Mouse (Mus musculus) CH12.LX (cell line): ENCODE measurements around the gene Avpi1. TPM values are rescaled to one million over a fixed set of nuclear protein-coding genes. Genes with fewer than 3 reads are reported as not detected.

Experiments
- DNase-seq: peaks from one replicate; pipeline ENCODE4 v3.0.0-alpha.2; 2013; ENCODE audit errors: extremely low read depth
- H3K27ac ChIP-seq: 2 replicates; pipeline ENCODE4 v1.5.1; 2012; ENCODE audit warnings: low read depth, mild to moderate bottlenecking, control low read depth, moderate library complexity; ENCODE audit not compliant: insufficient read depth
- H3K27me3 ChIP-seq: replicated peaks from 2 replicates; pipeline ENCODE3; 2012; ENCODE audit warnings: inconsistent platforms
- H3K36me3 ChIP-seq, 2 experiments: replicated peaks in 1 of 2; 2 replicates each; pipeline versions ENCODE3 to v1.6.1; 2012; ENCODE audit warnings: inconsistent platforms in 1 of 2, low read length in 1 of 2, mild to moderate bottlenecking in 1 of 2, mixed read lengths in 1 of 2, moderate library complexity in 1 of 2; ENCODE audit not compliant: control insufficient read depth in 1 of 2, insufficient read depth in 1 of 2
- H3K4me1 ChIP-seq, 2 experiments: 2 replicates each; pipeline ENCODE4 v1.6.1; 2012; ENCODE audit warnings: inconsistent platforms in 1 of 2, moderate library complexity in 1 of 2; ENCODE audit not compliant: insufficient read depth in 2 of 2, control insufficient read depth in 1 of 2
- H3K4me2 ChIP-seq: 2 replicates; pipeline ENCODE4 v1.6.1; 2012; ENCODE audit warnings: low read depth, mild to moderate bottlenecking, control low read depth; ENCODE audit not compliant: poor library complexity, insufficient read depth, severe bottlenecking
- H3K4me3 ChIP-seq, 3 experiments: fragments of 150-350 bp in 1 of 3; sonication (generic) in 1 of 3; replicated peaks in 1 of 3; 2 replicates each; pipeline versions ENCODE3 to v1.5.1; 2011 to 2012; ENCODE audit warnings: low read depth in 2 of 3, low read length in 2 of 3, mild to moderate bottlenecking in 2 of 3, moderate library complexity in 2 of 3, control low read depth in 1 of 3, improper control_type of control experiment in 1 of 3, inconsistent platforms in 1 of 3, mixed read lengths in 1 of 3; ENCODE audit not compliant: poor library complexity in 1 of 3
- H3K79me2 ChIP-seq: replicated peaks from 2 replicates; pipeline ENCODE4 v1.6.1; 2012; ENCODE audit warnings: mild to moderate bottlenecking, moderate library complexity; ENCODE audit not compliant: control insufficient read depth, poor library complexity, insufficient read depth, severe bottlenecking; ENCODE audit errors: extremely low read depth
- H3K9ac ChIP-seq: 2 replicates; pipeline ENCODE4 v1.6.1; 2012; ENCODE audit warnings: low read depth, mild to moderate bottlenecking, control low read depth, moderate library complexity; ENCODE audit not compliant: insufficient read depth
- H3K9me3 ChIP-seq: replicated peaks from 2 replicates; pipeline ENCODE3; 2012; ENCODE audit warnings: low read length, inconsistent platforms, mixed read lengths
- BHLHE40 ChIP-seq: IDR thresholded peaks from 2 replicates; pipeline ENCODE4 v1.6.1; 2011; ENCODE audit warnings: mild to moderate bottlenecking, low read depth, low read length, improper control_type of control experiment
- CHD1 ChIP-seq: IDR thresholded peaks from 2 replicates; pipeline ENCODE4 v1.6.1; 2012; ENCODE audit warnings: low read depth, low read length, improper control_type of control experiment, inconsistent platforms
- CHD2 ChIP-seq: IDR thresholded peaks from 2 replicates; pipeline ENCODE4 v1.6.1; 2011; ENCODE audit warnings: low read length, improper control_type of control experiment
- E2F4 ChIP-seq: IDR thresholded peaks from 2 replicates; pipeline ENCODE4 v1.6.1; 2011; ENCODE audit warnings: low read depth, low read length, improper control_type of control experiment; ENCODE audit not compliant: insufficient replicate concordance
- ELF1 ChIP-seq: IDR thresholded peaks from 2 replicates; pipeline ENCODE4 v1.6.1; 2014; ENCODE audit warnings: low read depth, mild to moderate bottlenecking, inconsistent platforms, low read length, improper control_type of control experiment
- EP300 ChIP-seq: IDR thresholded peaks from 2 replicates; pipeline ENCODE4 v1.6.1; 2011; ENCODE audit warnings: low read length, improper control_type of control experiment
- ETS1 ChIP-seq: conservative IDR thresholded peaks from 2 replicates; pipeline ENCODE4 v1.6.1; 2012; ENCODE audit warnings: low read depth, mild to moderate bottlenecking, inconsistent platforms, low read length, improper control_type of control experiment, moderate library complexity
- HCFC1 ChIP-seq: IDR thresholded peaks from 2 replicates; pipeline ENCODE4 v1.6.1; 2012; ENCODE audit warnings: low read depth, mild to moderate bottlenecking, inconsistent platforms, low read length, improper control_type of control experiment
- IRF4 ChIP-seq: IDR thresholded peaks from 2 replicates; pipeline ENCODE4 v1.6.1; 2014; ENCODE audit warnings: low read depth, mild to moderate bottlenecking, inconsistent platforms, low read length, improper control_type of control experiment
- JUN ChIP-seq: IDR thresholded peaks from 2 replicates; pipeline ENCODE4 v1.6.1; 2011; ENCODE audit warnings: low read depth, mild to moderate bottlenecking, low read length, improper control_type of control experiment, moderate library complexity; ENCODE audit not compliant: insufficient read depth
- JUND ChIP-seq: conservative IDR thresholded peaks from 2 replicates; pipeline ENCODE4 v1.6.1; 2011; ENCODE audit warnings: low read depth, low read length, improper control_type of control experiment
- KAT2A ChIP-seq: IDR thresholded peaks from 2 replicates; pipeline ENCODE4 v1.6.1; 2012; ENCODE audit warnings: low read length, improper control_type of control experiment, inconsistent platforms; ENCODE audit not compliant: insufficient replicate concordance
- MAX ChIP-seq: IDR thresholded peaks from 2 replicates; pipeline ENCODE4 v1.6.1; 2011; ENCODE audit warnings: low read length, improper control_type of control experiment
- MEF2A ChIP-seq: IDR thresholded peaks from 2 replicates; pipeline ENCODE4 v1.6.1; 2014; ENCODE audit warnings: low read depth, mild to moderate bottlenecking, inconsistent platforms, low read length, improper control_type of control experiment, borderline replicate concordance
- MXI1 ChIP-seq: IDR thresholded peaks from 2 replicates; pipeline ENCODE4 v1.6.1; 2011; ENCODE audit warnings: mild to moderate bottlenecking, low read depth, low read length, improper control_type of control experiment
- MYC ChIP-seq: IDR thresholded peaks from 2 replicates; pipeline ENCODE4 v1.6.1; 2011; ENCODE audit warnings: low read depth, mild to moderate bottlenecking, improper control_type of control experiment, low read length
- NELFE ChIP-seq: IDR thresholded peaks from 2 replicates; pipeline ENCODE4 v1.6.1; 2011; ENCODE audit warnings: low read depth, low read length, improper control_type of control experiment
- NRF1 ChIP-seq: IDR thresholded peaks from 2 replicates; pipeline ENCODE4 v1.6.1; 2014; ENCODE audit warnings: low read depth, mild to moderate bottlenecking, inconsistent platforms, low read length, improper control_type of control experiment, moderate library complexity
- POLR2A ChIP-seq: IDR thresholded peaks from 2 replicates; pipeline ENCODE4 v1.6.1; 2011; ENCODE audit warnings: low read depth, mild to moderate bottlenecking, improper control_type of control experiment, low read length
- POLR2AphosphoS2 ChIP-seq: IDR thresholded peaks from 2 replicates; pipeline ENCODE4 v1.6.1; 2011; ENCODE audit warnings: low read depth, low read length, improper control_type of control experiment
- SIN3A ChIP-seq: IDR thresholded peaks from 2 replicates; pipeline ENCODE4 v1.6.1; 2012; ENCODE audit warnings: low read length, improper control_type of control experiment, inconsistent platforms
- TBP ChIP-seq: conservative IDR thresholded peaks from 2 replicates; pipeline ENCODE4 v1.6.1; 2011; ENCODE audit warnings: low read depth, low read length, improper control_type of control experiment
- TCF12 ChIP-seq: IDR thresholded peaks from 2 replicates; pipeline ENCODE4 v1.6.1; 2014; ENCODE audit warnings: low read depth, mild to moderate bottlenecking, inconsistent platforms, low read length, improper control_type of control experiment
- USF1 ChIP-seq: IDR thresholded peaks from 2 replicates; pipeline ENCODE4 v1.6.1; 2014; ENCODE audit warnings: low read depth, mild to moderate bottlenecking, inconsistent platforms, low read length, improper control_type of control experiment
- ZC3H11A ChIP-seq: IDR thresholded peaks from 2 replicates; pipeline ENCODE4 v1.6.1; 2012; ENCODE audit warnings: low read depth, mild to moderate bottlenecking, inconsistent platforms, low read length, improper control_type of control experiment
- ZKSCAN1 ChIP-seq: IDR thresholded peaks from 2 replicates; pipeline ENCODE4 v1.6.1; 2012; ENCODE audit warnings: low read depth, inconsistent platforms, low read length, improper control_type of control experiment, borderline replicate concordance
- ZMIZ1 ChIP-seq: IDR thresholded peaks from 2 replicates; pipeline ENCODE4 v1.6.1; 2012; ENCODE audit warnings: low read depth, mild to moderate bottlenecking, inconsistent platforms, low read length, improper control_type of control experiment
- dilution Hi-C: fragments of 300-500 bp; cut with MboI; formaldehyde crosslinking; loops from 2 replicates; pipeline ENCODE4 v1.14.3; 2020; ENCODE audit warnings: low sequenced_read_pairs; ENCODE audit not compliant: extremely low pct_unique_long_range_greater_than_20kb, extremely low pct_ligation_motif_present
- in situ Hi-C: fragments of 300-500 bp; cut with MboI; formaldehyde crosslinking; loops from 3 replicates; pipeline ENCODE4 v1.14.3; 2019; ENCODE audit warnings: low sequenced_read_pairs, low pct_ligation_motif_present, low pct_unique_long_range_greater_than_20kb, mixed read lengths
- polyA plus RNA-seq: library from polyadenylated mRNA; unstranded; fragments of >175 nt; gene quantifications from 2 replicates; pipeline ENCODE4 v1.2.1, GENCODE M21; 2012; ENCODE audit warnings: low read depth; ENCODE audit not compliant: insufficient read length
- total RNA-seq, 2 experiments: library from RNA; depleted of rRNA; stranded (reverse); fragments of 300-350 nt in 1 of 2; fragments of >200 nt in 1 of 2; gene quantifications; 2 replicates each; pipeline ENCODE4 v1.2.3; 2012 to 2014

The Avpi1 gene
- total and polyA plus RNA-seq, 3 experiments = 5.9 to 9.3 (median 9.0) TPM

DNA sequence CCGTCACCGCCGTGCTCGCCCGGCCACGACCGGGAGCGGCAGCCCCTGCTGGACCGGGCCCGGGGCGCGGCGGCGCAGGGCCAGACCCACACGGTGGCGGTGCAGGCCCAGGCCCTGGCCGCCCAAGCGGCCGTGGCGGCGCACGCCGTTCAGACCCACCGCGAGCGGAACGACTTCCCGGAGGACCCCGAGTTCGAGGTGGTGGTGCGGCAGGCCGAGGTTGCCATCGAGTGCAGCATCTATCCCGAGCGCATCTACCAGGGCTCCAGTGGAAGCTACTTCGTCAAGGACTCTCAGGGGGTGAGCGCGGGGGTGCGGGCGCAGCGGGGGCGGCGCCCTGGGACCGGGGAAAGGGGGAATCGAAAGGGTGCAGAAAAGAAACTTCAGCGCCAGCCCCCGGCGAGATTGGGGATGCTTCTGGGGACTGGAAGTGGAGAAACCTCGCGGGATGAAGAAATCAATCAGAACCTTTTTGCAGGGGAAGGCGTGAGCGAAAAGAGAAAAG, 38.2 kb downstream of the Avpi1 start:
- H3K9me3 ChIP-seq = no peaks in the 10 kb centered on the region
- H3K79me2 ChIP-seq = peaks cover 9% of the 10 kb centered on the region
- DNase-seq = peak; percentile 80
- H3K27me3 ChIP-seq = no peaks in the 10 kb centered on the region
- peaks cover 2 to 26% of the 10 kb centered on the region in 2 experiments; a peak in 2 of 4 replicates for H3K4me1 ChIP-seq
- 0 out of 2 replicates have a peak, but pooled peaks have one; percentile 33 for TF ChIP-seq CHD2
- 0 out of 2 replicates have a peak, but pooled peaks have one; percentile 17 for TF ChIP-seq EP300
- peak; percentile 14 for TF ChIP-seq MXI1
- no peak for TF ChIP-seq ZMIZ1
- peak overlapping the region; percentile 73 to 96 (median 84) for H3K4me3 ChIP-seq
- dilution Hi-C loops (no loop called here), in situ Hi-C loops (no loop called here)
- peak overlapping the region; percentile 61 for H3K27ac ChIP-seq
- peak overlapping the region; percentile 73 for H3K9ac ChIP-seq
- peaks cover 7 to 29% of the 10 kb centered on the region in 2 experiments for H3K36me3 ChIP-seq
- H3K4me2 ChIP-seq = peak overlapping the region; percentile 87

DNA sequence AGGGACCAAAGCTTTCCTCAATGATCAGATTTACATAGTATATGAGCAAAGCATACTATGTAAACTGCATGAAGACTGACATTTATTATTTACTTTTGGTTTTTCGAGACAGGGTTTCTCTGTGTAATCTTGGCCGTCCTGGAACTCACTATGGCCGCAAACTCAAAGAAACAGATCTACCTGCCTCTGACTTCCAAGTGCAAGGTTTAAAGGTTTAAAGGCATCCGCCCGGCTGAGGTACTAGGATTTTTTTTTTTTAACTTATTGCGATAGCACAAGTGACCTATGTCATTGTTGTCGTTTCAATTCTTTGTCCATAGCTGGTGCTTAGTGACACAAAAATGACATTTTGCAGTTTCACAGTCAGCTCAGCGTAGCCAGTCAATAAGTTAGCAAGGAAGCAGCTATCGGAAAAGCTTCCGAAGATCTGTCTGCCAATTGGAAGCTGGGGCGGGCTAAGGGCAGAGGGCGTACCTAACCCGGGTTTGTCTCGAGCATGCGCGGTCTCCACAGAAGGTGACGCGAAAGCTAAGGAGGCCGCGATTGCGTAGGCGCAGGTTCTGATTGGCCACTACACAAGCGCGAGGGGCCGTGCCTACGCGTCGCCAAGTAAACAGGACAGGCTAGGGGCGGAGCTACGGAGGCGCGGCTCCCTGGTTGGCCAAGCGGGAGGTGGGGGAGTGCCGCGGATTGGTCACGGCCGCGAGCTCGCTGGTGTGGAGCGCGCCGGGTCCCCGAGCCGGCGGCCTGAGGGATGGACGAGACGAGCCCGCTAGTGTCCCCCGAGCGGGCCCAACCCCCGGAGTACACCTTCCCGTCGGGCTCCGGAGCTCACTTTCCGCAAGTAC, 38.9 kb downstream of the Avpi1 start, which contains the start of gene Pi4k2a:
Gene Pi4k2a (plus strand): TSS at position 723 of the 848 bp plus-strand sequence.
- in situ Hi-C loops = no loop called here
- Histone ChIP-seq H3K36me3 (peaks cover 7 to 24% of the 10 kb centered on the region in 2 experiments), H3K4me2 (peak within 1 kb of the TSS; percentile 87), H3K9ac (peak within 1 kb of the TSS; percentile 73), H3K4me3 (peak within 1 kb of the TSS; percentile 73 to 96 (median 84)), H3K9me3 (no peaks in the 10 kb centered on the region), H3K79me2 (peaks cover 9% of the 10 kb centered on the region), H3K27me3 (no peaks in the 10 kb centered on the region), H3K4me1 (peaks cover 2 to 26% of the 10 kb centered on the region in 2 experiments; a peak in 2 of 4 replicates), H3K27ac (peak within 1 kb of the TSS; percentile 93)
- DNase-seq = peak; percentile 100
- TF ChIP-seq MXI1 (peak; percentile 70; the same call in 1 of the 2 replicates), MEF2A (peak; percentile 38; the same call in 1 of the 2 replicates), NRF1 (peak; percentile 96), HCFC1 (peak; percentile 68), POLR2A (peak; percentile 78), JUND (no peak), MAX (peak; percentile 47; the same call in 1 of the 2 replicates), ELF1 (peak; percentile 72), SIN3A (peak; percentile 89), POLR2AphosphoS2 (peak; percentile 61; the same call in 1 of the 2 replicates), CHD1 (peak; percentile 78), ETS1 (0 out of 2 replicates have a peak, but pooled peaks have one; percentile 19), ZKSCAN1 (no peak), TCF12 (peak; percentile 39; the same call in 1 of the 2 replicates), E2F4 (peak; percentile 39; the same call in 1 of the 2 replicates), ZC3H11A (no peak), TBP (0 out of 2 replicates have a peak, but pooled peaks have one; percentile 44), USF1 (no peak), MYC (no peak), BHLHE40 (0 out of 2 replicates have a peak, but pooled peaks have one; percentile 4), ZMIZ1 (peak; percentile 76; the same call in 1 of the 2 replicates), NELFE (peak; percentile 77; the same call in 1 of the 2 replicates), IRF4 (peak; percentile 23; the same call in 1 of the 2 replicates), JUN (0 out of 2 replicates have a peak, but pooled peaks have one; percentile 15), KAT2A (0 out of 2 replicates have a peak, but pooled peaks have one; percentile 44)
- dilution Hi-C loops = no loop called here
